Mouse (Mus musculus): ENCODE measurements around the gene Deup1. TPM values are rescaled to one million over a fixed set of nuclear protein-coding genes. Genes with fewer than 3 reads are reported as not detected.

Gene Deup1
- total RNA-seq, 4 experiments from 2014 or later = 0.09 TPM; not detected in 3

DNA sequence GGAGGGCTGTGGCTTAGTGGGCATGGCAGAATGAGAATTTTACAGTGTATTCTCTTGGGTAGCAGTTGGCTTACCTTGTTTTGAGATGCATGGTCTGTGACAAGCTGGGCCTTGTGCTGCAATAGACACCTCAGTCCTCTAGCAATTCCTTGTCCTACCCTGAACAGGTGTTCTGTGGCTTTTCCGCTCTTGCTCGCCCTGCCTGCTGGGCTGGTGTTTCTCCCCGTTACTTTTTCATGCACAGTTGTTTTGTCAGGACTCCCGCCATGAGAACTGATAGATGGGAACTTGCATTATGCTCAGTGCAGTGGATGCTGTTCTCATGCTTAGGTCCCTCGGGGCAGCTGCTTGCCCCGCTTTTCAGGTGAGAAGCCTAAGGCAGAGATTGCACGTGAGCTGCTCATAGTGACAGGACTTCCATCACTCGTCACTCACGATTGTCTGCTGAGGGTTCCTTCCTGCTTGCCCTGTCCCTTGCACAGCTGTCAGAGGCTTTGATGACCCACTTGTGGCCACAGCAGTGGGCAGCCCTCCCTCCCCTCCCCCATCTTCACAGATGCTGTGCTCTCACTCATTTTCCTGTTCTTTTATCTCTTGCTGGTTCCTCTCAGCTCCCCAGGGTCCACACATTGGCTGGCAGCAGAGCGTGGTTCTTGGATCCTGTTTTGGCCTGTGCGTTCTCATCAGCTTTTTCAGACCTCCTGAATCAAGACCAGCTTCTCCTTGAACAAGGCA is 94.2 kb downstream of the Deup1 start:
- DNase-seq (ENCODE audit: low spot score in 2 of 2) = no peak

DNA sequence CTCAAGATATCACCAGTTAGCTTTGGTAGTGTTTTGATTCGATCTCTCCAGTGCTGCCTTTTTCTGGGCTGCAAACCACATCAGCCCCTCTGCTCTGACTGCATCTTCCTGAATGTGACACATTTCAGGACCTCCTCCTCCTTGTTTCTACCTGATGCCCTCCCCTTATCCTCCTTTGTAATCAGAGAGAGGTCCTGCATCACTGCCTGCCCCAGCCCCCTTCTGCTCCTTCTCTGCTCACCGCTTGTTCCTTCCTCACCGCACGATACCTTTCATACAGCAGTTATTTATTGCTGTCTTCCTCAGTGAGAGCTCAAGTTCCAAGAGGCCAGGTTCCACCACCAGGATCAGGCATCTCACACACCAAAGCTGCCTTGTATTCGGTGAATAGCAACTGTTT is 96.5 kb downstream of the Deup1 start:
- no peak for DNase-seq (ENCODE audit: low spot score in 2 of 2)

DNA sequence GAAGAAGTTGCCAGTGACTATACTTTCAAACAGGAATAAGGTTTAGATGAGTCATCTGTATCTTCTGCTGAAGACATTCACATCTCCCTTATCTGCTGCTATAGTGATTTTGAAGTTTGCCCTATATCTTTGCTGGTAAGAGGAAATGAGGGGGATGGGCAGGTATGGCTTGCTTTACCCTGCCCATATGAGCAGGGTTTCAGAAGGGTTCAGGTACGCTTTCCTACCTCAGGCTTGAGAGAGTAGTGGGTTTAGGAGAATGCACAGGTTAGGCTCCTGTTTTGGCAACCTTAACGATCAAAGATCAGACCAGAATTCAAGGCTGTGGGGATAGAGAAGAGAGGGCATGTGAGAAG is 97.8 kb downstream of the Deup1 start:
- DNase-seq (ENCODE audit: low spot score in 2 of 2) = no peak

DNA sequence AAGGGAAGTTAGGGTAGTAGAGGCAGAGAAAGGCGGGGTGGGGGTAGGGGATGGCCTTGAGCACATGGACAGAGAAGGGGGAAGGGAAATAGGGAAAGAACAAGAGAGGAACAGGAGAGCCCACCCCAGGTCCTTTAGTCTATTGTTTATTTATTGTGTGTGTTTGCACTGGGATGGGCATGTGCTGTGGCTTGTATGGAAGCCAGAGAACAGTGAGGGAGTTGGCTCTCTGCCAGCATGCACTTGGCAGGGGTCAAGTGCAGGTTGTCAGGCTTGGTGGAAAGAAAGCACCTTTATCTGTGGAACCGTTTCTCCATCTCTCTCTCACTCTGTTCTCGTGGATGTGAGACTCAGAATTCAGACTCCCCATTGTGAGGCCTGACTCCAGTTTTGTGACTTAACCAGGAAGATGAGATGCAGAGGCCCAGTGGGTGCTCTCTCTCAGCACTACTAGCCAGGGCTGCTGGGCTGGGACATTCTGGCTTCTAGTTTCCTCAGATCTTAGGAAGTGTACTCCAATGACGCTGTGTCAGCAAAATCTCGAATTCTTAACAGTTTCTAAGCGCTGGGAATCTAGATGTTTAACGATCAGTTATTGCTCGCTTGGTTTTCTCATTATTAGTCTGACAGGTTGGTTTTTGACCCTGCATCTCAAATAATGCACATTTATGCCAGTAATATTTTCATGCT is 98.3 kb downstream of the Deup1 start:
- DNase-seq (ENCODE audit: low spot score in 2 of 2) = no peak

DNA sequence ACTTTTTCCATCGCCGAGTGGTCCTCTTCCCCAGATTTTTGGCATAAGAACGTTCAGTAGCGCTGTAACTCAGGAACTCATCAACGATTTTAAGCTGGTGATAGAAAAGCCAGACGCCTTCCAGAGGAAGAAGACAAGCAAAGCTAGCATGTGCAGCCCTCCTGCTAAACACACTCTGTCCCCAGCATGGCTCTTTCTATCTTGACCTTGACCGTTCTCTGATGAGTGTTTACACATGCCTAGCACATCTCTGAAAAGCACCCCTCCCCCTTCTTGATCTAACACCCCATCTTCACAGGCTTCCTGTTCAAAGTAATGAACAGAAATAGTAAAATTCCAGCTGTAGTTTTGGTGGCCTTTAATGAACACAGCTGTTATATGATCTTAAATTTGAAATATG is 99.4 kb downstream of the Deup1 start:
- no peak for DNase-seq (ENCODE audit: low spot score in 2 of 2)

DNA sequence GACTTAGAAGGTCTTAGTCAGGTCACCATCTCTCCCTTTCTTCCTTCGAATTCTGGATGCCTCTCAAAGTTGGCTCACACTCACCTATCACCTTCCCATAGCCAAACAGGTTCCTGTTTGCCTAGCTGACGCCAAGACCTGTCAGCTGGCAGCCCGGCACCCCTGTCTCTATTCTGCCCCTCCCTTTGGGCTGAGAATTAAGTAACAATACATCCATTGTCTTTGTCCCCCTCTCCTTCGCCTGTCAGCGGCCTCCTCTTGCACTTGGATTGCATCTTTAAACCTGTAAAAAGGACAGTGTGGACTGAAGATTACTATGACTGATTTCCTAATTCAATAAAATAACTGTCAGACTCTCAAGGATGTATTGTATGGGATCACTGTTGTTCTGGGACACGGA is 99.9 kb downstream of the Deup1 start:
- DNase-seq (ENCODE audit: low spot score in 2 of 2) = no peak

DNA sequence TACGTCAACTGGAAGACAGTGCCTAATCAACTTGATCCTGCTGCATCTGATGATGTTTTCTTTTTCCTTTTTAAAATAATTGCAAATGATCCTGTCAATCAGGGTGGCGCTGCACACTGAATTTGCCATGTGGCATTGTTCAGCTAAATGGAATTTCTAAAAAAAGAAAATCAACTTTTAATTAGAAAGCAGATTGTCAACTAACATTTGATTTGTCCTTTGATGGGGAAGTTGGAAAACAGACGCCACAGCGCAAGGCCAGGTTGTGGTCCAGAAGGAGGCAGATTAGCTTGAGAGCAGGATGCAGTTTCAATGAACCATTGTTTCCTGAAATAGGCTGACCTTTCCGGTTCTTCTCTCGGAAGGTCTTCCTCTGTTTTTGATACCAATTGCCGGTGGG is 101.2 kb downstream of the Deup1 start:
- no peak for DNase-seq (ENCODE audit: low spot score in 2 of 2)

DNA sequence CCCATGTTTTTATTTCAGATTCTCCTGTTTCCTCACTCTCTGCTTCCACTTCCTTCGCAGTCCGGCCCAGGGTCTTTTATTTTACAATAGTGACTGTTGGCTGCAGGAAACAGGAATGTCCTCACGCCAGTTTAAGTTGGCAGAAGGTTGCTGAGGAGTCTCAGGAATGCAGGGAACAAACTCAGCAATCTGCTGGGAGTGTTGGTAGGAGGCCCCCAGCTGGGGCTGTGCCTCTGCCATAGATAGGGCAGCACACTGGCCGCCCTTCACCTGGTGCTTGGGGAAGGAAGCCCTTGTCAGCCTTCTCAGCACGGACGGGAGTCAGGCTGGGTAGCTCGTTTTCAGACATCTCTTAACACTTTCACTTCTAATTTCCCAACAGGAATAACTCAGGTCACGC is 102.5 kb downstream of the Deup1 start:
- no peak for DNase-seq (ENCODE audit: low spot score in 2 of 2)

DNA sequence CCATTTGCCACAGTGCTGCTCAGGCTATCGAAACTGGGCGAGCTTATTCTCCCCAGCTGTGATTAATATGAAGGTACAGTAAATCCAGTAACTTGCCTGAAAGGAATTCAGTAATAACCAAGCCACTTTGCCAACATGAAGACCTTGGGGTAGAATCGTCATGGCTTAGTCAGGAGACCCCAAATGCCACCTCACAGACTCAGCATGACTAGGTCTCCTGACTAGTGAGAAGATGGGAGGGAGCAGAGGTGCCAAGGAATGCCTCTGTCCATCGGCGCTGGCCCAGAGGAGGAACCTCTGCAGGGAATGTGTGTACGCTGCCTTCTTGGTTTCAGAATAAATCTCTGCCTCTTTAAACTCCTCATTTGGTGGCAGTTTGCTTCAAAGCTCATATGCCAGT is 104.1 kb downstream of the Deup1 start:
- no peak for DNase-seq (ENCODE audit: low spot score in 2 of 2)

DNA sequence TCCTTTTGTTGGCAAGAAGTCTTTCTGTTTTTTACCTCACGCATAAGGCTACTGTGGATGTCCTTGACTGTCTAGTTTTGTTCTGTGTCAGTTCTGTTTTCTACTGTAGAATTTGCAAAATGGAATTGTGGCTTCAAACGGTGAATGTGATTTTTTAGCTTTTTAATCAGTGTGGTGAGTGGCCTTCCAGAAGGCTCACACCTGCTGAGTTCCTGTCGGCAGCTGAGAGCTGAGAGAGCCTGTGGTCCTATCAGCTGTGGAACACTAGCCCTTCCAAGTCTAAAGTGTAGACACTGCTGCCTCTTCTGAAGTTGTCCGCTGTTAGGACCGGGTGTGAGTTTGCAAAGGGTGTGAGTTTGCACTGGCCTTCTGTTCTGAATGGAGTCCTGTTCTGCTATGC is 104.8 kb downstream of the Deup1 start:
- no peak for DNase-seq (ENCODE audit: low spot score in 2 of 2)

DNA sequence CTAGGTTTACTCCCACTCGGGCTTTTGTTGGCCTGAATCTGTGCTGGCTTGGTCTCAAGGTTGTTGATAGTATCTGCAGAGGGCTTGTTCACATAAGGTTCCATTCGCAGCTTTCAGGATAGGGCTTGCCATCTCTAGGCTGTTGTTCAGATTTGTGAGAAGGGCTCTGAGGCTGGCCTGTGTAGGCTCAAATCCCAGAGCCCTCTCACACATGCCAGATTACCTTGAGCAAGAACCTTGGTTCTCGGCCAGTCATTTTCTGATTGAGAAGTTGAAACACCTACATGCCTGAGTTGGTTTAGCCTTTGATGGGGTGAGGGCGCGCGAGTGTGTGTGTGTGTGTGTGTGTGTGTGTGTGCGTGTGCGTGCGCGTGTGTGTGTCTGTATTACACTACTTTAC is 105.4 kb downstream of the Deup1 start:
- DNase-seq (ENCODE audit: low spot score in 2 of 2) = no peak

DNA sequence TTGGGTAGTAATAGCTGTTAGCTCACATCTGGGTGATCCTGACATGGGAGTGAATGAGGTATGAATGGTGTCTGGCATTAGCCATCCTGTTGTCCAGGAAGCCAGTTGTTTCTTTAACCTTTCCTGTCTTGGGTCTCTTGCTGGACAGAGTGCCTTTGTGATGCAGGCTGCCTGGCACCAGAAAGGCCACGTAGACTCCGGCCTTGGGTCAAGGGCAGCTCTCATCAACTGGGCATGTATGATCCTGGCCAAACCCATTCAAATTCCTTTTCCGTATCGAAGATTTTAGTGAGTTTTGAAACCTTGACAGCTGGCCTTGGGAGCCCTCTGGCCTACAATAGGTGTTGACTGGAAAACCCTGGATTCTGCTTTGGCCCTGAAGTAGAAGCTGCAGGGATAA is 109.8 kb downstream of the Deup1 start:
- DNase-seq (ENCODE audit: low spot score in 2 of 2) = no peak

DNA sequence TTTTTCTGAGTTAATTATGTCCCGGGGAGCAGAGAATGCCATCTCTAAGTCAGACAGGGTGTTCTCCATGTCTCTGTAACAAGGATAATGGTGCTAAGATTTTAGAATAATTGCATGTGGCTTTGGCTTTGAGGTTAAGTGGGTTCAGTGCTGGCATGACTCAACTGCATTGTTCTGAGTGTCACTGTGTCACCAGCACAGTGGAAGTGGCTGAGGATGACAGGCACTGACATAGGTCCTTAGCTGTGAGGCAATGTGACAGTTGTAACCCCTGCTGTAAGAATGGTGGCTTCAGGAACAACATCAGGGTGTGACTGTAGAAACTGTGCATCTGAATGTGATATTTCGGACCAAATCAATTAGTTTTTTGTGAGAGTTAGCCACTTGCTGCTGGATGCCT is 111.7 kb downstream of the Deup1 start:
- DNase-seq (ENCODE audit: low spot score in 2 of 2) = no peak

DNA sequence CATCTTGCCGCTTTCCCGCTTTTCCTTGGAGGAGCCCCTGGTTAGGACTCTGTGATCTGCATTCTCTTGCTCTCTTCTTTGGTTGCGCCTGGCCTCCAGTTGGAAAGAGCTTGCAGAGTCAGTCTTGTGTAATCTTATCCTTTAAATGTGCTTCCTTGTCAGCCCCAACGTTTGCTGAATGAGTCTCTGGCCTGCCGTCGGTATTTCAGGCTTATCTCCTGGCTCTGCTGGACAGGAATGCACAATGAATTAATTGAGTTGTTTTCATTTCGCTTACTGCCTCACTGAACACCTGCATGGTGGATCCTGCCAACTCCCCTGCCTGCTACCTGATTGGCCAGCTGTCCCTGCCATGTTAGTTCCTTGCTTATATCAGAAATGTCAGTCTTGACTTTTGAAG is 114.8 kb downstream of the Deup1 start:
- no peak for DNase-seq (ENCODE audit: low spot score in 2 of 2)

DNA sequence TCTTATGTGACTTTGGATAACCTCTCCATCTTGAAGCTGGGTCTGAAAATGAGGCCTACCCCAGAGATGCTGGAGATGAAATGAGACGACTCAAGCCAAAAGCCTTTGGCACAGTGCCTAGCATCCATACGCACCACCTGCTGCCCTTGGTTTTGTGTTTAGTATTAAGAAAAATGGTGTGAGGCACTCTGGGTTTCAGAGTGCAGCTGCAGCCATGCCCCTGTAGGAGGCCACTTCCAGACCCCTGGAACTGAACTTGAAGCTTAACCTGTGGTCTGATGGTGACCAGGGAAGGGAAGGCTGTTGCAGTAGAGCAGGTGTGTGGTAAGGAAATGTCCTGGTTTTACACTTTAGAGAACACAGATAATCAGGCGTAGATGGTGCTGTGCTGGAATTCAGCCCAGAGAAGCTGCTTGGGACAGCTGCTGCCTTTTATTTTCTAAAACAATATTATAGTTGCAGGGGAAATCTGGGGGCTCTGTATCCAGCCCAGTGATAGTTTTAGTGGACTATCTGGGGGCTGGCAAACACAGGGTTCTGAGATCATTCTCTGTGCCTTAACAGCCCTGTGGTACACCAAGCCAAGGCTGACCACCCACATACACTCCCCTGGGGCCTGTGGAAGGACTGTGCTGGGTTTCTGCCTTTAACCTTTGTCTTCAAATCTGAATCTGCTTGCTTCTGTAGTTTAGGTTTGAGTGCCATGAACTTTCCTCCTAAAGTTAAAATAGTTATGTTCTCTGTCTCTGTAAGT is 117.0 kb downstream of the Deup1 start:
- DNase-seq (ENCODE audit: low spot score in 2 of 2) = no peak

Other genes with a start within 250 kb of the Deup1 start
- gene Smco4, start 134.5 kb downstream of the Deup1 start, total RNA-seq (2022) = 10 to 100 TPM in 2 of 4 experiments, 1 to 10 TPM in 2; 8.4 to 11.1 (median 9.9) TPM
- 1 to 10 TPM in 3 of 4 experiments, under 1 TPM in 1; 0.94 to 2.1 (median 1.7) TPM for gene Slc36a4, start 81.8 kb upstream of the Deup1 start, total RNA-seq (2022)
- gene Mtnr1b, start 246.6 kb upstream of the Deup1 start, total RNA-seq (2022) = not detected